Mouse (Mus musculus) liver, embryonic 14.5 days (tissue): ENCODE results near the gene Ooep. TPM values are rescaled to one million over a fixed set of nuclear protein-coding genes. Genes with fewer than 3 reads are reported as not detected.
A peak's percentile ranks its signal among the peaks of the same experiment; 100 is the strongest.

Source experiments
- ATAC-seq: fragments of 200-750 bp; cut with Nextera tagmentation; 2 replicates; pipeline ENCODE4 v1.8.0; 2017; ENCODE audit warnings: moderate number of reproducible peaks, mild to moderate bottlenecking, moderate library complexity; ENCODE audit not compliant: insufficient read depth
- DNase-seq, 3 experiments: peaks; one replicate each; pipeline ENCODE4 v3.0.0-alpha.2; 2012 to 2013; ENCODE audit warnings: low read depth in 3 of 3, low spot score in 3 of 3
- H3K27ac ChIP-seq: fragments of 300-500 bp; sonication (generic); 2 replicates; pipeline ENCODE4 v1.5.1; 2014; ENCODE audit warnings: moderate library complexity, mild to moderate bottlenecking, control low read depth, inconsistent platforms
- H3K27me3 ChIP-seq: fragments of 300-500 bp; sonication (generic); 2 replicates; pipeline ENCODE4 v1.6.1; 2014; ENCODE audit warnings: mild to moderate bottlenecking, low read length, moderate library complexity; ENCODE audit not compliant: control insufficient read depth, insufficient read depth
- H3K36me3 ChIP-seq: fragments of 300-500 bp; sonication (generic); replicated peaks from 2 replicates; pipeline ENCODE4 v1.6.1; 2014; ENCODE audit warnings: low read depth; ENCODE audit not compliant: control insufficient read depth, insufficient read depth
- H3K4me1 ChIP-seq, 2 experiments: fragments of 200-500 bp in 1 of 2; fragments of 300-500 bp in 1 of 2; sonication (generic) in 1 of 2; replicated peaks; 2 replicates each; pipeline ENCODE4 v1.6.1; 2012 to 2014; ENCODE audit warnings: antibody characterized with exemption in 1 of 2, inconsistent platforms in 1 of 2, low read length in 1 of 2; ENCODE audit not compliant: control insufficient read depth in 2 of 2, insufficient read depth in 2 of 2
- H3K4me2 ChIP-seq: fragments of 300-500 bp; sonication (generic); 2 replicates; pipeline ENCODE4 v1.6.1; 2014; ENCODE audit warnings: low read depth, mild to moderate bottlenecking, control low read depth, moderate library complexity
- H3K4me3 ChIP-seq, 2 experiments: fragments of 200-500 bp in 1 of 2; fragments of 300-500 bp in 1 of 2; sonication (generic) in 1 of 2; 2 replicates each; pipeline ENCODE4 v1.5.1; 2012 to 2014; ENCODE audit warnings: low read depth in 2 of 2, low read length in 2 of 2, mild to moderate bottlenecking in 2 of 2, control low read depth in 1 of 2, inconsistent platforms in 1 of 2, moderate library complexity in 1 of 2; ENCODE audit not compliant: insufficient read depth in 1 of 2
- H3K9ac ChIP-seq: fragments of 300-500 bp; sonication (generic); replicated peaks from 2 replicates; pipeline ENCODE4 v1.6.1; 2014; ENCODE audit warnings: mild to moderate bottlenecking, control low read depth, moderate library complexity
- H3K9me3 ChIP-seq: fragments of 300-500 bp; sonication (generic); 2 replicates; pipeline ENCODE4 v1.6.1; 2016; ENCODE audit warnings: low read length, mixed read lengths; ENCODE audit not compliant: control insufficient read depth
- CTCF ChIP-seq: IDR thresholded peaks from 2 replicates; pipeline ENCODE4 v1.5.1; 2016; ENCODE audit warnings: antibody characterized with exemption, low read depth, control low read depth
- EP300 ChIP-seq: IDR thresholded peaks from 2 replicates; pipeline ENCODE4 v1.6.1; 2016; ENCODE audit warnings: antibody characterized with exemption, low read depth
- WGBS: fragments of 180-500 bp; shearing (Covaris S2); extraction: QIAGEN DNeasy Blood & Tissue Kit; methylation state at CpG from one replicate; pipeline ENCODE4 v1.1.7; 2014; ENCODE audit not compliant: insufficient replicate concordance; 5-methylcytosine and 5-hydroxymethylcytosine counted together
- polyA plus RNA-seq, 2 experiments: library from polyadenylated mRNA; depleted of rRNA in 1 of 2; stranded (reverse) in 1 of 2; unstranded in 1 of 2; fragments of >200 nt; fragmentation: Nextera tagmentation in 1 of 2; extraction: Ambion mirVana in 1 of 2; gene quantifications; 2 replicates each; pipeline versions ENCODE4 v1.2.1 to v1.2.3; 2012 to 2014

The Ooep gene
- polyA plus RNA-seq, 2 experiments: 0.02 to 0.09 TPM

- ATAC-seq: no peak
- no peaks in the 10 kb centered on the region for H3K36me3 ChIP-seq
- no peak overlapping the region for H3K4me2 ChIP-seq
- H3K27ac ChIP-seq: no peak overlapping the region
- no peak for DNase-seq
- no peaks in the 10 kb centered on the region for H3K4me1 ChIP-seq
- H3K4me3 ChIP-seq: no peak overlapping the region
- peaks cover 15% of the 10 kb centered on the region for H3K27me3 ChIP-seq
- 32% methylated on average over 5 of the region's 5 CpGs for WGBS
- H3K9me3 ChIP-seq: no peaks in the 10 kb centered on the region
- no peak overlapping the region for H3K9ac ChIP-seq
- TF ChIP-seq EP300 (no peak), CTCF (no peak)
Observed at GRCm38 (mm10) chr9:78389981-78390380, 11.5 kb upstream of the Ooep start.

GRCm38 (mm10) chr9:78386947-78387346 lies 8.4 kb upstream of the Ooep start:
- Histone ChIP-seq H3K4me2 (no peak overlapping the region), H3K36me3 (no peaks in the 10 kb centered on the region), H3K27me3 (no peaks in the 10 kb centered on the region), H3K4me3 (no peak overlapping the region), H3K4me1 (no peaks in the 10 kb centered on the region), H3K9me3 (no peaks in the 10 kb centered on the region), H3K9ac (no peak overlapping the region), H3K27ac (no peak overlapping the region)
- TF ChIP-seq CTCF (no peak), EP300 (no peak)
- WGBS: 63% methylated on average over 7 of the region's 7 CpGs
- ATAC-seq (no peak), DNase-seq (no peak)

- Histone ChIP-seq H3K9me3 (no peaks in the 10 kb centered on the region), H3K4me1 (no peaks in the 10 kb centered on the region), H3K36me3 (no peaks in the 10 kb centered on the region), H3K9ac (no peak overlapping the region), H3K4me2 (no peak overlapping the region), H3K27ac (no peak overlapping the region), H3K27me3 (no peaks in the 10 kb centered on the region), H3K4me3 (no peak overlapping the region)
- DNase-seq (no peak), ATAC-seq (no peak)
- WGBS: 36% methylated on average over 3 of the region's 3 CpGs
- TF ChIP-seq EP300 (no peak), CTCF (peak; percentile 58)
Observed at GRCm38 (mm10) chr9:78385893-78386292, 7.4 kb upstream of the Ooep start.

- no peak overlapping the region for H3K4me3 ChIP-seq
- H3K4me2 ChIP-seq: no peak overlapping the region
- no peak overlapping the region for H3K27ac ChIP-seq
- WGBS: 39% methylated on average over 8 of the region's 8 CpGs
- H3K36me3 ChIP-seq: no peaks in the 10 kb centered on the region
- H3K9me3 ChIP-seq: no peaks in the 10 kb centered on the region
- H3K4me1 ChIP-seq: no peaks in the 10 kb centered on the region
- peaks cover 2% of the 10 kb centered on the region; the same call in 1 of the 2 replicates for H3K27me3 ChIP-seq
- no peak overlapping the region for H3K9ac ChIP-seq
- ATAC-seq (no peak), DNase-seq (no peak)
- TF ChIP-seq CTCF (no peak), EP300 (no peak)
Observed at GRCm38 (mm10) chr9:78377546-78377945, 979 bp downstream of the Ooep start.

GRCm38 (mm10) chr9:78375486-78375885 lies 3.0 kb downstream of the Ooep start:
- Histone ChIP-seq H3K9me3 (no peaks in the 10 kb centered on the region), H3K36me3 (no peaks in the 10 kb centered on the region), H3K4me3 (no peak overlapping the region), H3K27me3 (peaks cover 2% of the 10 kb centered on the region; the same call in 1 of the 2 replicates), H3K9ac (no peak overlapping the region), H3K4me1 (no peaks in the 10 kb centered on the region), H3K27ac (no peak overlapping the region), H3K4me2 (no peak overlapping the region)
- DNase-seq (no peak), ATAC-seq (no peak)
- no peak for TF ChIP-seq EP300
- no peak for TF ChIP-seq CTCF
- WGBS: 55% methylated on average over 4 of the region's 4 CpGs
